ENCODE assay signal across 28 mouse cellular contexts in the genomic region with DNA sequence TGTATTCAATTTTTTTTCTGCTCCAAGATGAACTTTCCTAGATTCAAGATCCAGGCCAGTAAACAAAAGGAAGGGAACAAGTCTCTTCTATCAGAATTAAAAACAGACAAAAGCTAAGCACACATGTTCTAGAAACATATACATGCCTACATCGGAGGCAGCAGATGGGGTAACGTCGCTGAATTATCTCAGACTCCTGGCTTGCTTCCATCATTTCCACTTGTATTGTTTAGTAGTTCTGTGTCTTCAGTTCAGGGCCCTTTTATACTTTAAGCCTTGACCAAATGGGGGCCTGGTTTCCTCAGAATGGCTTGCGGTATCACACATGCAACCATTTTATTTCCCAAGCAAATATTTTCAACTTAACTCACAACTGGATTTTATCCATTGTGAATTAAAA.
"Had no signal": no experiment of that assay in that cellular context is flagged by ENCODE, and none has a peak within 500 bp of the region (broad histone marks: within the 10 kb centered on the region; RNA-seq: fewer than 3 reads in every experiment).

No protein-coding gene starts in this region.

- H3K9me3 ChIP-seq: heart, embryonic 13.5 days; heart, embryonic 15.5 days; hindbrain, embryonic 10.5 days; hindbrain, embryonic 12.5 days; intestine, embryonic 15.5 days; limb, embryonic 13.5 days; liver, embryonic 13.5 days; liver, embryonic 15.5 days had no signal

- H3K4me1 ChIP-seq: heart, embryonic 13.5 days; heart, embryonic 15.5 days; hindbrain, embryonic 10.5 days; hindbrain, embryonic 12.5 days; intestine, embryonic 15.5 days; liver, embryonic 13.5 days; liver, embryonic 15.5 days had no signal

- H3K36me3 ChIP-seq: heart, embryonic 13.5 days; heart, embryonic 15.5 days; hindbrain, embryonic 10.5 days; hindbrain, embryonic 12.5 days; intestine, embryonic 15.5 days; limb, embryonic 13.5 days; liver, embryonic 13.5 days; liver, embryonic 15.5 days had no signal

- H3K27ac ChIP-seq: gastrocnemius, adult 2 months; heart, adult 2 months; heart, embryonic 13.5 days; heart, embryonic 15.5 days; hindbrain, embryonic 10.5 days; hindbrain, embryonic 12.5 days; hindbrain, embryonic 14.5 days; intestine, embryonic 15.5 days; layer of hippocampus, adult 2 months; left cerebral cortex, adult 2 months; limb, embryonic 13.5 days; liver, embryonic 13.5 days; liver, embryonic 15.5 days had no signal

- DNase-seq: gastrocnemius, adult 2 months; gastrocnemius, postnatal 10 days; gastrocnemius, postnatal 25 days; heart, adult 2 months; heart, postnatal 14 days; heart, postnatal 4 days; kidney, adult 18-20 months; kidney, adult 8-10 months; kidney, postnatal 10 days; kidney, postnatal 25 days; kidney, postnatal 4 days; liver; liver, embryonic 13.5 days had no signal

- H3K4me3 ChIP-seq: gastrocnemius, adult 2 months; heart, adult 2 months; heart, embryonic 13.5 days; heart, embryonic 15.5 days; hindbrain, embryonic 10.5 days; hindbrain, embryonic 12.5 days; intestine, embryonic 15.5 days; layer of hippocampus, adult 2 months; left cerebral cortex, adult 2 months; limb, embryonic 13.5 days; liver, embryonic 13.5 days; liver, embryonic 15.5 days had no signal

- H3K9ac ChIP-seq: heart, embryonic 13.5 days; heart, embryonic 15.5 days; hindbrain, embryonic 12.5 days; hindbrain, embryonic 14.5 days; intestine, embryonic 15.5 days; limb, embryonic 13.5 days; liver, embryonic 13.5 days; liver, embryonic 15.5 days had no signal

- H3K27me3 ChIP-seq: heart, embryonic 13.5 days; heart, embryonic 15.5 days; hindbrain, embryonic 12.5 days; intestine, embryonic 15.5 days; limb, embryonic 13.5 days; liver, embryonic 13.5 days; liver, embryonic 15.5 days had no signal

- H3K4me2 ChIP-seq: heart, embryonic 11.5 days; heart, embryonic 13.5 days; heart, embryonic 15.5 days; hindbrain, embryonic 12.5 days; hindbrain, embryonic 14.5 days; intestine, embryonic 15.5 days; limb, embryonic 13.5 days; liver, embryonic 11.5 days; liver, embryonic 13.5 days; liver, embryonic 15.5 days had no signal

- ATAC-seq: hindbrain, embryonic 16.5 days; inflammation-experienced regulatory T-cells, adult 6 months; intestine, embryonic 15.5 days; intestine, postnatal 0 days had no signal
